Mouse (Mus musculus) kidney, embryonic 15.5 days (tissue): ENCODE measurements around the gene Tomm40l. TPM values are rescaled to one million over a fixed set of nuclear protein-coding genes. Genes with fewer than 3 reads are reported as not detected.

Experiments used
- ATAC-seq: fragments of 200-750 bp; cut with Nextera tagmentation; replicated peaks from 2 replicates; pipeline ENCODE4 v1.8.0; 2017; ENCODE audit warnings: moderate TSS enrichment; ENCODE audit not compliant: low FRiP score
- H3K27ac ChIP-seq: fragments of 300-500 bp; sonication (generic); 2 replicates; pipeline ENCODE4 v1.5.1; 2015; ENCODE audit warnings: mild to moderate bottlenecking, inconsistent platforms
- H3K27me3 ChIP-seq: fragments of 300-500 bp; sonication (generic); 2 replicates; pipeline ENCODE4 v1.6.1; 2015; ENCODE audit warnings: inconsistent platforms
- H3K36me3 ChIP-seq: fragments of 300-500 bp; sonication (generic); 2 replicates; pipeline ENCODE4 v1.6.1; 2015; ENCODE audit warnings: inconsistent platforms
- H3K4me1 ChIP-seq: fragments of 300-500 bp; sonication (generic); 2 replicates; pipeline ENCODE4 v1.6.1; 2015; ENCODE audit warnings: inconsistent platforms
- H3K4me2 ChIP-seq: fragments of 300-500 bp; sonication (generic); 2 replicates; pipeline ENCODE4 v1.6.1; 2015; ENCODE audit warnings: moderate library complexity, mild to moderate bottlenecking, inconsistent platforms
- H3K4me3 ChIP-seq: fragments of 300-500 bp; sonication (generic); replicated peaks from 2 replicates; pipeline ENCODE4 v1.5.1; 2015; ENCODE audit warnings: mild to moderate bottlenecking, inconsistent platforms
- H3K9ac ChIP-seq: fragments of 300-500 bp; sonication (generic); 2 replicates; pipeline ENCODE4 v1.6.1; 2015; ENCODE audit warnings: mild to moderate bottlenecking, inconsistent platforms
- H3K9me3 ChIP-seq: fragments of 300-500 bp; sonication (generic); replicated peaks from 2 replicates; pipeline ENCODE4 v1.6.1; 2016; ENCODE audit warnings: inconsistent platforms
- WGBS: fragments of 180-500 bp; shearing (Covaris S2); methylation state at CpG from one replicate; pipeline ENCODE4 v1.1.7; 2015; ENCODE audit warnings: mixed read lengths; 5-methylcytosine and 5-hydroxymethylcytosine counted together
- polyA plus RNA-seq: library from polyadenylated mRNA; unstranded; fragments of >200 nt; fragmentation: Nextera tagmentation; extraction: Ambion mirVana; gene quantifications from 2 replicates; pipeline ENCODE4 v1.2.1, GENCODE M21; 2015

Tomm40l gene
- polyA plus RNA-seq, 1 experiment from 2014 or later = 35.4 TPM

DNA sequence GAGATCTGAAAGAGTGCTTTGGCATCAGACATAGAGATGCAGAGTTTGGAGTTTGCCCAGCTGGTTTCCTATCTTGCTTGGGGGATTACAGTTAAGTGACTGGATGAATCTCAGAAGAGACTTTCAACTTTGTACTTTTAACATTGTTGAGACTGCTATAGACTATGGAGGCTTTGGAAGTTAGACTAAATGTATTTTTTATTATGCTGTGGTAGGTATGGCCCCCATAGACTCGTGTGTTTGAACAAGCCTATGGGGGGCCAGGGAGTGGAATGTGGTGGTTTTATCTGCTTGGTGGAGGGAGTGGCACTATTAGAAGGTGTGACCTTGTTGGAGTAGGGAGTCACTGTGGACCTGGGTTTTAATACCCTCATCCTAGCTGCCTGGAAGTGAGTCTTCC lies 22.8 kb downstream of the Tomm40l start:
- ATAC-seq = no peak
- H3K27me3 ChIP-seq = peaks cover 39% of the 10 kb centered on the region
- H3K9ac ChIP-seq = no peak overlapping the region
- peaks cover 14% of the 10 kb centered on the region for H3K4me1 ChIP-seq
- WGBS = 42% methylated on average over 1 of the region's 1 CpGs
- H3K9me3 ChIP-seq = no peaks in the 10 kb centered on the region
- no peaks in the 10 kb centered on the region for H3K36me3 ChIP-seq
- no peak overlapping the region for H3K4me2 ChIP-seq
- no peak overlapping the region for H3K4me3 ChIP-seq
- H3K27ac ChIP-seq = no peak overlapping the region

DNA sequence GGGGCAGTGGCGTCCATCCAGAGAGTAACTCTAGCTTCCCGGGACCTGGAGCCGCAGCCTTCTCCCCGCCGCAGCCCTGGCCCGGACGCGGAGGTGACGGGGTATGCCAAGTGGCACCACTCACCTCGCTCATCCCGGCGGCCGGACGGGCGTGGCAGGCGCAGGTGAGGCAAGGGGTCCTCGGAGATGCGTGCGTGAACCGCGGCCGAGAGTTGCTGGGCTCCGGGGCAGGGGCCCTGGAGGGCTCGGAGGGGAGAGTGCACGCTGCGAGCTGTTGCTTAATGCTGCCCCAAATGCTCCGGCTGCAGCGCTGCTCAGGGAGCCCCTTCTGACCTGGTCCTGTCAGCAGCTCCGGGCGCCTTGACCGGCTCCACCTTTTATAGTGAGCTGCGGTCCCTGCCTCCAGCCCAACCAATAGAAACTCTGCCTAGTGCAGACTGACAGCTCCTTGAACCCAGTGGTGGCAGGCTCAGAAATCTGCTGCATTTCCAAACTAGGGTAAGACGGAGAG lies 26.4 kb downstream of the Tomm40l start, which contains the start of gene Pcp4l1:
Pcp4l1 (minus strand) TSS at position 382 of the 511 bp plus-strand sequence.
- ATAC-seq = peak; percentile 84
- Histone ChIP-seq H3K4me1 (peaks cover 30% of the 10 kb centered on the region), H3K4me3 (peak within 1 kb of the TSS; percentile 53), H3K9me3 (no peaks in the 10 kb centered on the region), H3K9ac (peak within 1 kb of the TSS; percentile 42), H3K27ac (no peak within 1 kb of the TSS), H3K27me3 (peaks cover 74% of the 10 kb centered on the region), H3K4me2 (peak within 1 kb of the TSS; percentile 96), H3K36me3 (no peaks in the 10 kb centered on the region)
- 0% methylated on average over 33 of the region's 33 CpGs for WGBS

DNA sequence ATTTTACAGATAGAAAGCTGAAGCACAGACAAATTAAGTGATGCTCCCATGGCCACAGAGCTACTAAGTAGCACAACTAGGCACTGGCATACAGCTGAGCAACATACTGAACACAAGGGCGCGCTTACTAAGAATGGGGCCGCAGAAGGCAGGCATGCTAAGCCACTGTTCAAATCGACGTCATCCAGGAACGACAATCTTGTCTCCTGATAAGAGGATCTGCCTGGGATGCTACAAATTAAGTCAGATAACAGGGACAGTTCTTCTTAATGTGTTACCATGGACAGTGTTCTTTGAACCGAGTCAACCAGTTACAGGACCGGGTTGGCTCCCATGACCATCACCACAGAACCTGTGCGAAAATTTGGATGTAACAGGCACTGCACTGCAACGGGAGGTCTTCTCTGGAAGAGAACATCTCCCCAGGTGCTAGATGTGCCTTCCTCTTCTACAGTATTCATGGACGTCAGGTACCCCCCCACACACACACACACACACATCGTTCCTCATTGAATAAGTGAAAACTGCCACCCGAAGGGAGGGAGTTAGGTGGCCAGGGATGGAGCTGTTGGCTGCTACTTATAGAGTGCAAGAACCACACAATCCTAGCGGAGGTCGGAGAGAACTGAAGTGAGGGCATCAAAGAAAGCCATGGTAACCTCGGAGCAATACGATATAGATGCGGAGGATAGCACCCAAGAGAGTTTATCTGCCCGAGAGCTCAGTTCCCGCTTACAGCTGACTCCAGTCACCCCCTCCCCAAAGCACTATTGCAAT lies 27.1 kb downstream of the Tomm40l start:
- H3K36me3 ChIP-seq = no peaks in the 10 kb centered on the region
- 9% methylated on average over 20 of the region's 20 CpGs for WGBS
- H3K4me2 ChIP-seq = peak overlapping the region; percentile 96
- H3K9ac ChIP-seq = 0 out of 2 replicates have a peak overlapping the region, but pooled peaks have one; percentile 42
- H3K4me1 ChIP-seq = peaks cover 30% of the 10 kb centered on the region
- peaks cover 79% of the 10 kb centered on the region for H3K27me3 ChIP-seq
- no peak for ATAC-seq
- H3K4me3 ChIP-seq = peak overlapping the region; percentile 53
- no peaks in the 10 kb centered on the region for H3K9me3 ChIP-seq
- no peak overlapping the region for H3K27ac ChIP-seq

DNA sequence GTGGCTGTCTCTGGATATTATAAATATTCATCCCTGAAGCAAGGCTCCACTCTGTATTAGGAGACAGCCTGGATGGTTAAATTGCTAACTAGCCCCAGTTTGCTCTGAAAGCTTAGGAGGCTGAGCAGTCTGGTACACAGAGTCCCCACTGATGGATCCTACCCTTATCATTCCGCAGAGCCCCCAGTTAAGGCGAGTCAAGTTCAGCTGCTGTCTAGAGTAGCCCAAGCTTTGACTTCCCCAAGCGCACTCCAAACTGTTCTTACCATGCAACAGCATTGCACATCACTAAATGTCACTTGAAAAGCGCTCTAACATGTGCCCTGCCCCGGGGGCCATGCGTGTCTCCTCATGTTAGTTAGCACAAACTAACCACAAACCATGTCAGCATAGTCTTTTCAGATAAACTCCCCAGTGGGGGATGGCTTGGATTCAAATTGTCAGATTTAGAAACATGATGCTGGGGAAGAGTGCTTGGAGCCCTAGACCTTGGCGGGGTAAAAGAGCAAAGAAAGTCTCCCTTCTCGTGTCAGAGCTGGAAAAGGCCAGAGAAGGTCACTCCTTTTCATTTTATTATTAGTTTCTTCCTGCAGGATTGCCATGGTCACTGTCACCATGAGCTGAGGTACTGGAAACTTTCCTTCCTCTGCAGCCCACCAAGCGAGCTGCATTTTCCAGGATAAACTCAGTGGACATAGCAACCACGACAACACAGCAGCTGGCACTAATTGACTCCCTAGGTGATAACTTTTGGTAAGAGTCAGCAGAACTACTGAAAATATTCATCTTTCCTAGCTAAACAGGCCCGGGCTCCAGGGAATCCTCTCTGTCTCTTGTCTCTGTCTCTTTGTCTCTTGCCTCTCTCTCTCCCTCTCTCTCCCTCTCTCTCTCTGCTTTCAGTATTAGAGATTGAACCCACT lies 28.1 kb downstream of the Tomm40l start:
- WGBS = 28% methylated on average over 11 of the region's 11 CpGs
- H3K27me3 ChIP-seq = peaks cover 79% of the 10 kb centered on the region
- H3K36me3 ChIP-seq = no peaks in the 10 kb centered on the region
- H3K4me3 ChIP-seq = no peak overlapping the region
- no peaks in the 10 kb centered on the region for H3K9me3 ChIP-seq
- no peak overlapping the region for H3K27ac ChIP-seq
- H3K4me2 ChIP-seq = peak overlapping the region; percentile 60
- H3K9ac ChIP-seq = no peak overlapping the region
- ATAC-seq = no peak
- peaks cover 38% of the 10 kb centered on the region for H3K4me1 ChIP-seq

DNA sequence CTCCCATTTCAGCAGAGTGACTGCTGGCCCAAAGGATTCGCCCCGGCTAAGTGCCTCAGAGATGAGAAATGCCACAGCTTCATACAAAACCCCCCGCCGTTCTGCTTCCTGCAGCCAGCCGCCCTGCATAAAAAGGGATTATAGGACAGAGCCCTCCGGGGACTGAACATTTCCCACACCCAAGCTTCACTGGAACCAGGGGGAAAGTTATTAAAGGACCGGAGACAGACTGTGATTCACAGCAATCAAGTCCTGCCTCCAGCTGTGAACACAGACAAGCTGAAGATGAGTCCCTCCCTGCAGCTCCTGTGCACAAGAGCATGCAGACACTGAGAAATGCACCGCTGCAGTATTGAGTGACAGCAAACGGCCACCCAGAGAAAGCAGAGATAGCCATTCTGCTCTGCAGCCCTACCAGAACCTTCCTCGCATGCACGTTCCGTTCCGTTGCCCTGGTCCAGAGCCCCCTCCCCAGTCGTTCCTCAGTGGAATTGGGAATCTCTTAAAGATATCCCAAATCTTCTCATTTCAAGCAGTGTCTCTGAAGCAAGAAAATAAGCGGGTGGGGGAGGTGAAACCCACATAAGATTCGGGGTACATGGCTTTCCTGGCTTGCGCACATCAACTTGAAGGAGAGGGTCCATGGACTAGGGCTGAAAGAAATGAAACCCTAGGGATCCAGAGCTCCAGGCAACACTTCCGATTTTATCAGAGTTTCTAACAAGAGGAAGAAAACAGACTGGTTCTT lies 29.0 kb downstream of the Tomm40l start:
- peak overlapping the region; percentile 60 for H3K4me2 ChIP-seq
- peak; percentile 65 for ATAC-seq
- H3K27ac ChIP-seq = no peak overlapping the region
- peak overlapping the region; percentile 31 for H3K4me3 ChIP-seq
- H3K9me3 ChIP-seq = no peaks in the 10 kb centered on the region
- peak overlapping the region; percentile 41 for H3K9ac ChIP-seq
- H3K27me3 ChIP-seq = peaks cover 76% of the 10 kb centered on the region
- H3K4me1 ChIP-seq = peaks cover 42% of the 10 kb centered on the region
- no peaks in the 10 kb centered on the region for H3K36me3 ChIP-seq
- 5% methylated on average over 18 of the region's 18 CpGs for WGBS

DNA sequence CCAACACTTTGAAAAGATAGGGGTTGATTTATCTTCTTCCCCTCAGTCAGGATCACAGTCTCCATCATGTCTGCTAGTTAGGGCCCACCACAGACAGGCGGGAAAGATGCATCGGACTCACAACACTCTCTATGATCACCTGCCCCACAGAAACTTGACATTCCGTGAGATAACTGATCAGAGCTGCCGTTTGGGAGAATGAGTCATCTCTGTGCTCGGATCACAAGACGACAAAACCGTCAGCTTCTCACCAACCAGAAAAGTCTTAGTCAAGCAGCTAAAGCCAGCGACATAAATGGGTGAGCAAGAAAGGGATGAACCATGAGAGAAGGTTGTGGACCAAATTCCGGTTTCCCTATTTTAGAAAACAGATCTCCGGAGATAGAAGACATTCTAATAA lies 30.0 kb downstream of the Tomm40l start:
- no peaks in the 10 kb centered on the region for H3K36me3 ChIP-seq
- no peak for ATAC-seq
- no peak overlapping the region for H3K4me3 ChIP-seq
- no peaks in the 10 kb centered on the region for H3K9me3 ChIP-seq
- no peak overlapping the region for H3K9ac ChIP-seq
- H3K27ac ChIP-seq = no peak overlapping the region
- WGBS = 41% methylated on average over 10 of the region's 10 CpGs
- H3K27me3 ChIP-seq = peaks cover 67% of the 10 kb centered on the region
- no peak overlapping the region for H3K4me2 ChIP-seq
- H3K4me1 ChIP-seq = peaks cover 42% of the 10 kb centered on the region

DNA sequence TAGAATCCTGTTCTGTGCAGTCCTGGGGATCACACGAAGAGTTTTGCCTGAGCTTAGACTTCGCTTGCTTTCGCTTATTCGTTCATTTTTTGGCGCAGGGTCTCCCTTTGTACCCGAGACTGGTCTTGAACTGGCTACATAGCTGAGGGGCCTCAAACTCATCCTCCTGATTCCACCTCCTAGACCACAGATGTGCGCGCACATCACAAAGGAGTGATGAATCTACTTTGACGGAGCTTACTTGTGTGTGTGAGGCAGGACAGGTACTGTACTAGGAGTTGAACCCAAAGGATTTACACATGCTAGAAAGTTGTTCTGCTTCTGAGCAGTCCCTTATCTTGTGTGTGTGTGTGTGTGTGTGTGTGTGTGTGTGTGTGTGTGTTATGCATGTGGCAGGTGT lies 31.5 kb downstream of the Tomm40l start:
- peaks cover 36% of the 10 kb centered on the region for H3K4me1 ChIP-seq
- H3K27ac ChIP-seq = no peak overlapping the region
- no peak overlapping the region for H3K4me3 ChIP-seq
- ATAC-seq = no peak
- H3K27me3 ChIP-seq = peaks cover 53% of the 10 kb centered on the region
- WGBS = 96% methylated on average over 9 of the region's 9 CpGs
- H3K9me3 ChIP-seq = no peaks in the 10 kb centered on the region
- H3K36me3 ChIP-seq = no peaks in the 10 kb centered on the region
- no peak overlapping the region for H3K4me2 ChIP-seq
- no peak overlapping the region for H3K9ac ChIP-seq

DNA sequence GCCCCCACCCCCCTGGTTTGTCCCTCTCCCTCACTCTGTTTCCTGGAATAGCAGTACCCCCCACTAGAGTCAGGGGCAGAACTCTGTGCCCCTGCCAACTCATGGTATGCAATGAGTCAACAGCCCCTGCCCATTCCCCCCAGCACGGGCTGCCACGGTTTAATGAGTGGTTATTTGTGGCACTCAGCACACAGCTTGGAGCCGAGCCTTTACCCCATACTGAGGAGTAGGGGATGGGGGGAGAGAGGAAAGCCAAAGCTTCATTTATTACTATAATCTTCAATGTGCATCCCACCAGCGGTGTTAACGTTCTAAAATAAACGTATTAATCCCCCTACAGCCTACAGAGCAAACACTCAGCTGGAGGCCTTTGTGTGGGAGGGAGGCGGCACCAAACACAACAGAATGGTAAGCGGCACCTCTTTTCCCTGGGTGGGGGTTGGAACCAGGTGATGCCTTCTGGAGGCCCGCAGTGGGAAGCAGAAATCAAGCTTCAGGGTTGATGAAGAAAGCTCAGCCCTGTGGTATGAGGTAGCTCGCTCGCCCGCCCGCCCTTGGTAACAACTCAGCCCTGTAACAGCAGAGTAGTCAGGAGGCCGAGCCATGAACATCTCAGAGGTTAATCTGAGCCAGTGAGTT lies 32.7 kb downstream of the Tomm40l start:
- Histone ChIP-seq H3K36me3 (no peaks in the 10 kb centered on the region), H3K9me3 (no peaks in the 10 kb centered on the region), H3K27me3 (peaks cover 40% of the 10 kb centered on the region), H3K27ac (0 out of 2 replicates have a peak overlapping the region, but pooled peaks have one; percentile 7), H3K4me1 (peaks cover 28% of the 10 kb centered on the region), H3K9ac (no peak overlapping the region), H3K4me3 (no peak overlapping the region), H3K4me2 (no peak overlapping the region)
- no peak for ATAC-seq
- WGBS = 47% methylated on average over 14 of the region's 14 CpGs

DNA sequence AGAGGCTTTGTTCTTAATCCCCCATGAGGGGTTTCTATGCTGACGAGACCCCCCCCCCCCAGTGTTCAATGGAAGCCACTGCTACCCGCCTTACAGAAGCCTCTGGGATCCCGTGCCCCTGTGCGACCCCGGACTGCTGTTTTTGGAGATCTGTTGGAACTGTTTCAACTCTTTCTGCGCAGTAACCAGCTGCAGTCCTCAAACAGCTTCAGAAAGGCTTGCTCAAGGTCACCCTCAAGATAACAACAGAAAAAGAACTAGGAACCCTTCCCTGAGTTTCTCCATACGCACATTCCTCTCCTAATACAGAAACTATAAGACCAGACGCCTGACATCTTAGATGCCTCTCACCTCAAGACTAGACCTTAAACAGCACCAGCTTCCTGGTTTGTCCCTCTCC lies 33.3 kb downstream of the Tomm40l start:
- 0 out of 2 replicates have a peak overlapping the region, but pooled peaks have one; percentile 7 for H3K27ac ChIP-seq
- peaks cover 26% of the 10 kb centered on the region for H3K4me1 ChIP-seq
- H3K9me3 ChIP-seq = no peaks in the 10 kb centered on the region
- H3K36me3 ChIP-seq = no peaks in the 10 kb centered on the region
- no peak overlapping the region for H3K9ac ChIP-seq
- H3K4me2 ChIP-seq = 0 out of 2 replicates have a peak overlapping the region, but pooled peaks have one; percentile 31
- WGBS = 41% methylated on average over 8 of the region's 8 CpGs
- no peak for ATAC-seq
- H3K4me3 ChIP-seq = no peak overlapping the region
- H3K27me3 ChIP-seq = peaks cover 35% of the 10 kb centered on the region

DNA sequence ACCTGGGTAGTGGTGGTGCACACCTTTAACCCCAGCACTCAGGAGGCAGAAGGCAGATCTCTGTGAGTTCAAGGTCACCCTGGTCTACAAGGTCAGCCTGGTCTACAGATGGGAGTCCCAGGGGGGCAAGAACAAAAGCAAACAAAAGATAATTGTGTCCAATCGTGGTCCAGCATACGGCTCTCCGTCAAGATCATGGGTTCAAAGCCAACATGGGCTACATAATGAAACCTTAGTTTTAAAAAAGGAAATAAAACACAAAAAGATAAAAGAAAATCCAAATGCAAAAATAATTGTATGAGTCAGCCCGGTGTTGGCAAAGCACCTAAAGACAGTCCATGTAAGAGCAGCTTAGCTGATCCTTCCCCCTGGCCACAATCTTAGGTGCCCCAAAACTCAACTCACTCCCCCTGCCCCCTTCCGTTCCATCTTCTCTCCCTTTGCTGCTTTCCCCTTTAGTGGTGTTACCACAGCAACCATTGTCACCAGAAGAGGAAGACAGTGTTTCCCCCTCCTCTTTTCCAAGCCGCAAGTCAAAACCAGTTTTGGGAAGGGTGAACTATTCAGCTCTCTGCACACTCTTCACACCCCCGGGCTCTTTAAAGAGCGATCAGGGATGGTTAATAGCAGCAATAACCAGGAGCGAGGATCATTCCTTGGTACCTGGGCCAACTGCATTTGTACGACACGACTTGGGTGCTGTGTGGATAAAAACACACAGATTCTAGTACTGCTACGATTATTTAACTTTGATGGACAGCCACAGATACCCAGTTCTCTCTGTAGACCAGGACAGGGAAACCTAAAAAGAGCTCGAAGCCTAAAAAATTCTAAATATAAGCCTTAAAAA lies 34.2 kb downstream of the Tomm40l start:
- no peak for ATAC-seq
- WGBS = 60% methylated on average over 13 of the region's 13 CpGs

More for the DNA sequence above, 34.2 kb downstream of the Tomm40l start:
- Histone ChIP-seq H3K27me3 (peaks cover 25% of the 10 kb centered on the region), H3K4me2 (no peak overlapping the region), H3K9ac (no peak overlapping the region), H3K27ac (no peak overlapping the region), H3K4me3 (no peak overlapping the region), H3K9me3 (no peaks in the 10 kb centered on the region), H3K4me1 (peaks cover 17% of the 10 kb centered on the region), H3K36me3 (no peaks in the 10 kb centered on the region)
